Mouse (Mus musculus) myocyte (in vitro differentiated cells): Measurements from ENCODE around the gene Rgs6. TPM values are rescaled to one million over a fixed set of nuclear protein-coding genes. Genes with fewer than 3 reads are reported as not detected.

ENCODE experiments used
- H3K27me3 ChIP-seq: one replicate; pipeline ENCODE4 v1.6.1; 2011; ENCODE audit not compliant: control insufficient read depth, insufficient read depth, insufficient read length
- H3K36me3 ChIP-seq: one replicate; pipeline ENCODE4 v1.6.1; 2011; ENCODE audit not compliant: control insufficient read depth, insufficient read depth
- H3K4me2 ChIP-seq: one replicate; pipeline ENCODE4 v1.6.1; 2011; ENCODE audit warnings: low read depth, control low read depth
- H3K4me3 ChIP-seq: one replicate; pipeline ENCODE4 v1.5.1; 2011; ENCODE audit warnings: mild to moderate bottlenecking, control low read depth, moderate library complexity
- H3K79me2 ChIP-seq: one replicate; pipeline ENCODE4 v1.6.1; 2011; ENCODE audit not compliant: control insufficient read depth, insufficient read depth
- H3ac ChIP-seq: one replicate; pipeline ENCODE4 v1.6.1; 2011; ENCODE audit not compliant: control insufficient read depth, insufficient read length
- CEBPB ChIP-seq: IDR thresholded peaks from 2 replicates; pipeline ENCODE4 v1.6.1; 2011; ENCODE audit warnings: mild to moderate bottlenecking, moderate library complexity; ENCODE audit not compliant: poor library complexity, insufficient read depth, severe bottlenecking
- E2F4 ChIP-seq: IDR thresholded peaks from one replicate; pipeline ENCODE4 v1.6.1; 2011; ENCODE audit warnings: mild to moderate bottlenecking, control low read depth, moderate library complexity; ENCODE audit not compliant: insufficient read depth
- MAX ChIP-seq: IDR thresholded peaks from one replicate; pipeline ENCODE4 v1.6.1; 2011; ENCODE audit warnings: low read depth, mild to moderate bottlenecking, control low read depth
- MYOD1 ChIP-seq, 3 experiments: IDR thresholded peaks; one replicate each; pipeline ENCODE4 v1.6.1; 2011; ENCODE audit warnings: control low read depth in 2 of 3, low read depth in 2 of 3, mild to moderate bottlenecking in 2 of 3, moderate library complexity in 1 of 3; ENCODE audit not compliant: insufficient read length in 2 of 3, control insufficient read depth in 1 of 3
- MYOG ChIP-seq, 3 experiments: IDR thresholded peaks; one replicate each; pipeline ENCODE4 v1.6.1; 2011; ENCODE audit warnings: control low read depth in 2 of 3, low read depth in 2 of 3, mild to moderate bottlenecking in 2 of 3; ENCODE audit not compliant: insufficient read length in 2 of 3, control insufficient read depth in 1 of 3, insufficient read depth in 1 of 3
- POLR2A ChIP-seq: IDR thresholded peaks from one replicate; pipeline ENCODE4 v1.6.1; 2011; ENCODE audit warnings: low read depth, mild to moderate bottlenecking, control low read depth, moderate library complexity; ENCODE audit not compliant: insufficient read length
- POLR2AphosphoS2 ChIP-seq: IDR thresholded peaks from one replicate; pipeline ENCODE4 v1.6.1; 2011; ENCODE audit warnings: low read depth, control low read depth; ENCODE audit not compliant: insufficient read length
- REST ChIP-seq: IDR thresholded peaks from one replicate; pipeline ENCODE4 v1.6.1; 2011; ENCODE audit warnings: mild to moderate bottlenecking, control low read depth, moderate library complexity; ENCODE audit not compliant: insufficient read depth, insufficient read length
- SRF ChIP-seq: IDR thresholded peaks from one replicate; pipeline ENCODE4 v1.6.1; 2011; ENCODE audit warnings: low read depth; ENCODE audit not compliant: control insufficient read depth, insufficient read length
- TCF12 ChIP-seq: IDR thresholded peaks from one replicate; pipeline ENCODE4 v1.6.1; 2011; ENCODE audit warnings: mild to moderate bottlenecking, control low read depth; ENCODE audit not compliant: poor library complexity, insufficient read depth, severe bottlenecking
- TCF3 ChIP-seq: IDR thresholded peaks from one replicate; pipeline ENCODE4 v1.6.1; 2011; ENCODE audit warnings: low read depth, control low read depth; ENCODE audit not compliant: insufficient read length
- USF1 ChIP-seq: IDR thresholded peaks from one replicate; pipeline ENCODE4 v1.6.1; 2011; ENCODE audit warnings: low read depth, mild to moderate bottlenecking, control low read depth, moderate library complexity
- polyA plus RNA-seq: library from polyadenylated mRNA; unstranded; fragments of >200 nt; fragmentation: generic; extraction: Trizol; gene quantifications from one replicate; pipeline ENCODE4 v1.2.1, GENCODE M21; 2012; ENCODE audit warnings: missing spikeins

The Rgs6 gene
- polyA plus RNA-seq, 1 experiment, result not detected

DNA sequence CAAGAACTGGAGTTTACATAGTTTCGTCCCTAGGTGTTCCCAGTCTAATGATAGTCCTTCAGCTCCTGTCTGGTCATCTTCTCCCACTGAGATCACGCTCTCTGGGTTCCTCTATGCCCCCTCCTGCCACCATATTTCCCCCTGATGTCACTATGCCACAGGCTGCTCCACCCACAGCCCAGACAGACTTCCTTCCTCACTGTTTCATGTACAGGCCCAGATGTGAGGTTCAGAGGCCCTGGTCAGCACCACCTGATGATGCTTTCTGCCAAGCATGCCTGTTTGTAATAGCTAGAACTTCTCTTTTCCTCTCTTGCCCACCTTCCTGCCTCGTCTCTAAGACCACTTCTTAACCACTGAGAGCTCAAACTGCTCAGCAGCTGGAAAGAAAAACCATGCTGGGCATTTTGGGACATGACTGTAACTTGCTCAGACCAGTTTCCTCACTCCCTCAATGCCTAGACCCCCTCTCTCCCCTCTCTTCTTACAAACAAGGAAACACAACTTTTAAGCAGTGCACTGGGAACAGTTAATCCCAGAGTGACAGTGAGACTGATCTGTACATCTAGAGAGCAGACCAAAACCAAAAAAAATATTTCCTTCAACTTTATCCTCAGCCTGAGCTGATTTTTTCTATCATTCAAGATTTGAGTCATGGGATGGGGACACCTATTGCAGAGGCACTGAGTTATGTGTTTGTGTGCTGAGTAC lies 446.9 kb downstream of the Rgs6 start:
- Histone ChIP-seq H3K27me3 (no peaks in the 10 kb centered on the region), H3K4me3 (no peak overlapping the region), H3K36me3 (no peaks in the 10 kb centered on the region), H3ac (no peak overlapping the region), H3K4me2 (no peak overlapping the region), H3K79me2 (no peaks in the 10 kb centered on the region)
- TF ChIP-seq SRF, result no peak
- TF ChIP-seq REST, result no peak
- TF ChIP-seq TCF3, result no peak
- no peak for TF ChIP-seq E2F4
- TF ChIP-seq MYOD1 (IDR thresholded peaks at IDR 0.05; ENCODE audit: control insufficient read depth in 1 of 3, insufficient read length in 2 of 3, low read depth in 2 of 3), result no peak
- no peak for TF ChIP-seq TCF12
- no peak for TF ChIP-seq CEBPB
- no peak for TF ChIP-seq USF1
- TF ChIP-seq MYOG (IDR thresholded peaks at IDR 0.05; ENCODE audit: control insufficient read depth in 1 of 3, insufficient read depth in 1 of 3, insufficient read length in 2 of 3, low read depth in 2 of 3), result no peak
- no peak for TF ChIP-seq POLR2A
- TF ChIP-seq POLR2AphosphoS2, result no peak
- TF ChIP-seq MAX, result no peak

- Histone ChIP-seq H3K79me2 (no peaks in the 10 kb centered on the region), H3K36me3 (no peaks in the 10 kb centered on the region), H3K4me2 (no peak overlapping the region), H3K4me3 (no peak overlapping the region), H3K27me3 (no peaks in the 10 kb centered on the region), H3ac (no peak overlapping the region)
- no peak for TF ChIP-seq MYOG (IDR thresholded peaks at IDR 0.05; ENCODE audit: control insufficient read depth in 1 of 3, insufficient read depth in 1 of 3, insufficient read length in 2 of 3, low read depth in 2 of 3)
- no peak for TF ChIP-seq E2F4
- TF ChIP-seq CEBPB, result no peak
- no peak for TF ChIP-seq MYOD1 (IDR thresholded peaks at IDR 0.05; ENCODE audit: control insufficient read depth in 1 of 3, insufficient read length in 2 of 3, low read depth in 2 of 3)
- no peak for TF ChIP-seq POLR2AphosphoS2
- no peak for TF ChIP-seq USF1
- TF ChIP-seq SRF, result no peak
- no peak for TF ChIP-seq REST
- TF ChIP-seq TCF3, result no peak
- TF ChIP-seq POLR2A, result no peak
- TF ChIP-seq TCF12, result no peak
- TF ChIP-seq MAX, result no peak
Measured at GRCm38 (mm10) chr12:83037798-83038560, 449.9 kb downstream of the Rgs6 start.

DNA sequence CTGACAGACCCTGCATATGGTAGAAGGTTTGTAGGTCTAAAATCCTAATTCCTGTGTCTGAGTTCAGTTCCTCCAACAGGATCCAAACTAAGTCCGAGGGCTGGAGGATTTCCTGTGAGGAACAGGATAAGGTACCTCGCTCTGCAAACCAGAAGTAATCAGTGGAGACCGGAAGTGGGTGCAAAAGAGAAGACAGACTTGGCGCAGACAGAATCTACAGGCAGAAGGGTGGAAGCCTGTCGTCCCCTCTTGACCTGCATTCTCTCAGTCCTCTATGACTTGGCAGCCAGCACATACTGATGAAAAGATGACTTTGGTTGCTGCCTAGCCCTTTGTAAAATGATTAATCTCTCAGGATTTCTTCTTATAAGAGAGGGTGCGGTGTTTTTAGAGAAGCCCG lies 450.7 kb downstream of the Rgs6 start:
- Histone ChIP-seq H3K4me3 (no peak overlapping the region), H3ac (no peak overlapping the region), H3K79me2 (no peaks in the 10 kb centered on the region), H3K4me2 (no peak overlapping the region), H3K36me3 (no peaks in the 10 kb centered on the region), H3K27me3 (no peaks in the 10 kb centered on the region)
- TF ChIP-seq POLR2A (no peak), SRF (no peak), POLR2AphosphoS2 (no peak)

GRCm38 (mm10) chr12:83039859-83040258 lies 451.8 kb downstream of the Rgs6 start:
- no peak overlapping the region for H3K4me3 ChIP-seq
- no peaks in the 10 kb centered on the region for H3K27me3 ChIP-seq
- no peaks in the 10 kb centered on the region for H3K79me2 ChIP-seq
- no peaks in the 10 kb centered on the region for H3K36me3 ChIP-seq
- TF ChIP-seq CEBPB (no peak), MAX (no peak), TCF12 (no peak), MYOD1 (IDR thresholded peaks at IDR 0.05; ENCODE audit: control insufficient read depth in 1 of 3, insufficient read length in 2 of 3, low read depth in 2 of 3) (no peak), REST (no peak), POLR2A (no peak), USF1 (no peak), E2F4 (no peak), SRF (no peak), POLR2AphosphoS2 (no peak), TCF3 (no peak), MYOG (IDR thresholded peaks at IDR 0.05; ENCODE audit: control insufficient read depth in 1 of 3, insufficient read depth in 1 of 3, insufficient read length in 2 of 3, low read depth in 2 of 3) (no peak)
- H3K4me2 ChIP-seq, result no peak overlapping the region
- H3ac ChIP-seq, result no peak overlapping the region
